Mouse (Mus musculus): Measurements from ENCODE around the gene Rnf103.
"Not testable (repeated sequence)": the region's sequence is repeated elsewhere in the genome, so short reads cannot be mapped to it uniquely, and the experiment has no call there.

Rnf103 gene

DNA sequence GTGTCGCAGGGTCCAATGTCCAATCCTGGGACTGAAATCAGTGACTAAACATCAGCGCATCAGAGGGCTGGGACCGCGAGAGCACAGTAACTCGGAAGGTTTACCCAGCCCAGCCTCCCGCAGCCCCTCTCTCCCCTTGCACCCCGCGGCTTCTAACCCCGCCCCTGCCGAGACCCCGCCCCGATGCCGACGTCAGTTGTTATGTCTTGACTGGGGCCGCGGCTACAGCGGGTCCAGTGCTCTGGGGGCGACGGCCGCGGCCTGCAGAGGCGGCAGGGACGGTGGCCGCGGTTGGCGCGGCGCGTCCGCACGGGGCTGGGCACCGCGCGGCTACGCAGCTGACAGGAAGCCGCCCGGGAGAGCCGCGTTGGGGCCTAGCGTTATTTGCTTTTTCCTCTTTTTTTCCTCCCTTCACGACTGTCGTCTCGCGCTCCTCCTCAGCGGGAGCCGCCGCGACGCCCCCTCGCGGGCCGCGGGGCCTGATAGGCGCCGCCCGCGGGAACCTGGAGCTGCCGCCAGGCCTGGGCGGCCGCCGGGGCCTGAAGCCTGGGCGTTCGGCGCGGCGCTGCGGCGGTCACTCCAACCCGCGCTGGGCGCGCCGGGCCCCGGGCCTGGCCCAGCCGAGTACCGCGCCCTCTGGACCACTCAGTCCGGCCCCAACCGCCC lies at the start of gene Rnf103:
TSS of gene Rnf103 (plus strand) at position 220 of the 666 bp plus-strand sequence.
- peak; percentile 85 to 91 for DNase-seq (ENCODE audit: low spot score in 2 of 2)

DNA sequence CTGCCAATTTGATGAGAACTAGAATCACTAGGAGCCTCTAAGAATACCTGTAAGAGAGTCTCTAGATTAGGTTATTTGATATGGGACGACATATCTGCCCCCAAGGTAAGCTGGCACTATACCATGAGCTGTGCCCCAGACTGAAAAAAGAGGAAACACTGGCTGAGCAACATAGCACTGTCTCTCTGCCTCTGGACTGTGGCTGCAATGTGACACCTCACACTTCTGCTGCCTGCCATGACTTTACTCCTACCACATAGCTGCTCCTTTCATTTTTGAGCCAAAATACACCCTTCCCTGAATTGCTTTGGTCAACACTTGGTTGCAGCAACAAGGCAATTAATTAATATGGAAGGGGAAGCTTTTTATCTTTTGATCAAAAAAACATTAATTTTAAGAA lies 48.9 kb upstream of the Rnf103 start:
- no peak for DNase-seq (ENCODE audit: low spot score in 2 of 2)

DNA sequence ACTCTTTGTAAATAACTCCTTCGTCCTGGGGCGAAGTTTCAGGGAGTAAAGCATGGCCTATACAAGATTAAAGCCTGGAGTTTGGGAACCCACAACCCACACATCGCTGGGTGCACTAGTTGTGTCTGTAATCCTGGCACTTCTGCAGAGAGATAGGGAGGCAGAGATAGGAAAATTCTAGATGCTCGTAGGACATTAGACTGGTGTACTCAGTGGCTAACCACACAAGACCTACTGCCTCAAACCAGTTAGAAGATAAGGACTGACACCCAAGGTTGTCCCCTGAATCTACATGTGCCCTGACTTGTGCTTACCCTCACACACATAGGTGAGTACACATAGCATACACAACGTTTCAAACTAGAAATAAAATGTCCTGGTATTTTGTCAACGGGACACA lies 48.1 kb upstream of the Rnf103 start:
- DNase-seq (ENCODE audit: low spot score in 2 of 2): no peak

DNA sequence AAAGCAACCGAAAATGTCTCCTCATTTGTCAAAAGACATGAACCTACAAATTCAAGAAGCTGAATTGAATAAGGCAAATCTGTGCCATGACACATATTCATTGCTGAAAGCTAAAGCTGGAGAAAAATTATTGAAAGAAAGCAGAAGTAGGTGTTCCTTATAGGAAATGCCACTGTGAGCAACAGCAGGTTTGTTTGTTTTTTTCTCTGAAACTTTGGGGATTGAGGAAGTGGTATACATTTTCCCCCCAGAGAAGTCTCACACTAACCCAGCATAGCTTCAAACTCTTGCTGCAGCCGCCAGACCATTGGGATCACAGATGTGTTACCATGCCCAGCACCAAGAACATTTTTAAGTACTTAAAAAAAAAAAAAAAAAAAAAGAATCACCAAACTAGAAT lies 40.9 kb upstream of the Rnf103 start:
- no peak for DNase-seq (ENCODE audit: low spot score in 2 of 2)

DNA sequence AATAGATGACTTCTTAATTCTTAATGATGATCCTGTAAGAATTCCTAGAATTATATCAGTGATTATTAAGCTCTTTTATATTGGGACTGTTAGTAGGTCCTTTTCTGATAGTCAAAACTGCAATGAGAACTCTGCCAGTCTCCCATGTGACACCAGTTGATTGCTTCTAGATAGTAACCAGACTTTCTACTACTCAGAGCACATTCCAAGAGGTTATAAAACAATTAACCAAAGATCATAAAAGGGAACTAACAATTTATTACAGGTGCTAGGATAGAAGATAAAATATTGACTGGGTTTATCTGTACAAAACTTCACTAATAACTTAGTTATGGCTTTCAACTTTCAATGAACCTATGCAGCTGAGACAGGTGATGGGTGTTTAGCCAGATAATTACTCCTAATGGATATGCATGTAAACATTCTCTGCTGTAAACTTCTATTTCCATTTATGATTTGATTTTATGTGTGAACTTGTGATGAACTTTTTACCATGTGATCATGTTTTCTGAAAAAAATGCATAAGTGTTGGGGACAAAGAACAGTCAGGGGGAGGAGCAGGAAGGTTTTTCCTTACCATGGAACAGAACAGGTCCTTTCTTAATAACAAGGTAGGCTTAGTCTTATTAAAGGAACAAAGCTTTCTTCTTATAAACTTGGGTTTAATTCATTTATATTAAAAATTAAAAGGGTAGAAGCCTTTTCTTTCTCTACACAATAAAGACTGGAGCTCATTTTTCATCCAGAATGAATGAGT lies 39.5 kb upstream of the Rnf103 start:
- not testable (repeated sequence) for DNase-seq (ENCODE audit: low spot score in 2 of 2)

DNA sequence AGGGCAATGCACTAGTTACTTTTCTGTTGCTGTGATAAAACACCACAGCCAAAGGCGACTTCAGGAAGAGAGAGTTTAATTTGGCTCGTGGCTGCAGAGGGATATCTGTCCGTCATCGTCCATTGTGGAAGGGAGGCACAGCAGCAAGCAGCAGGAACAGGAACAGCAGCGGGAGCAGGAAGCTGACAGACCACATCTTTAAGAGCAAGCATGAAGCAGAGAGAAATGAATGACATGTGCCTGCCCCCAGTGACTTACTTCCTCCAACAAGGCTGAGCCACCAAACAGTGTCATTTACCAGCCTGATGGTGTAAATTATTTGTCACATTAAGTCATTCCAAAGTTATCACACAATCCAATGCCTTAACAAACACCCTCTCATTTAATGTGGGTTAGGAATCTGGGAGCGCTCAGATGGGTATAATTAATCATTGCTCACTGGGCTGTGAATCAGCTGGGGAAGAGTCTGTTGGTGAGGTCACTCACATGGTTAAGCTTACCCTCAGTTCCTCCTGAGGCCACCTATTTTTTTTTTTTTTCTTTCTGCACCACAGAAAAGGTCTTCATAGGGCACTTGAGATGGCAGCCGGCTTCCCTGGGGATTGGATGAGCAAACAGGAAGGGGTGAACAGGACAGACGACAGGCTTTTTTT lies 35.6 kb upstream of the Rnf103 start:
- DNase-seq (ENCODE audit: low spot score in 2 of 2): no peak

DNA sequence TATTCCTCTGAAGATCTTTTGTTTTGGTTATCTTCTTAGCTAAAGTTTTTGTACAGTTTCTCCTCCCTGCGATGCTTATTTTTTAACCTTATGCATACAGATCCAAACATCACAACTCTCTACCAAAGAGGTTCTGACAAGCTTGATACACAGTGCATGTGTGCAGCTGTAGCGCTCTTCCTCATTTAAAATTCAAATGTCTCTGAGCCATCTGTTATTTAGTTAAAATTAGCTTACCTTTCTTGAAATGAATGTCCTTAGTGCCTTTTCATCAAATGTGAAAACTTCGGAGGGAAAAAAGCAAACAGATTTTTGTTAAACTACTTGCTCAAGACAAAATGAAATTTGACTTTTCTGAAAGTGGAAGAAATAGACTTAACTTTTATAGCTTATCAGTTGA lies 28.5 kb upstream of the Rnf103 start:
- DNase-seq (ENCODE audit: low spot score in 2 of 2): no peak

DNA sequence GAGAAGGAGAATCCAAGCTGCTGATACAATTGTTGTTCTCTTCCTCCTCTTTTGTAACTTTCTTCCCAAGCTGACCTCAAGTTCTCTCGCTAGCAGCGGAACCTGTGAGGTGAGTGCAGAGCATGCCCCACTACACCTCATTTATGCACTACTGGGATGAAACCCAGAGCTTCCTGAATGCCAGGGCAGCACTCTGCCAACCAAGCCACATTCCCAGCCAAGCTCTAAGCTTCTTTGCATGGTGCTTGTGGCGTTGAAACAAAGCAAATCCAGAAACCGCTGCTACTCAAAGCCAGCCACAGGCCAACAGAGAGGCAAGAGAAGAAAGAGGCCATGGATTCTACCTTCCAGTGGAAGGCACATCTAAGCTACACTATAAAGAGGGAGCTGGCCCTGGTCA lies 25.9 kb upstream of the Rnf103 start:
- no peak for DNase-seq (ENCODE audit: low spot score in 2 of 2)

DNA sequence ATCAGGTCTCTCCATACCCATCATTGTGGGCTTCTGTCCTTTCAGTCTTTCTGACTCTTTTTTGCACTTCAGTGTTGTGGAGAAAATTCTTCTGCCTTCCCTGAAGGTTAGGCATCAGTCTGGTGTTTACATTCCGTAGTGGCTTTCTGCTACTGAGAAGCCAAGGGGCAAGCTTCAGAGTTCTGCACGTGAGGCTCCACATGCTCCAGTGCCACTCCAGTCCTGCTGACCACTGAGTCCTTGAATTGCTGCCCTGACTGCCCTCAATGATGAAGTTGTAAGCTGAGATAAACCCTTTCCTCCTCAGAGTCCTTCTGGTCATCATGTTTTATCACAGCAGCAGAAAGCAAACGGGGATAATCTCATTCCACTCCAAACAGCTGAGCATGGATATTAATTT lies 24.4 kb upstream of the Rnf103 start:
- DNase-seq (ENCODE audit: low spot score in 2 of 2): no peak

DNA sequence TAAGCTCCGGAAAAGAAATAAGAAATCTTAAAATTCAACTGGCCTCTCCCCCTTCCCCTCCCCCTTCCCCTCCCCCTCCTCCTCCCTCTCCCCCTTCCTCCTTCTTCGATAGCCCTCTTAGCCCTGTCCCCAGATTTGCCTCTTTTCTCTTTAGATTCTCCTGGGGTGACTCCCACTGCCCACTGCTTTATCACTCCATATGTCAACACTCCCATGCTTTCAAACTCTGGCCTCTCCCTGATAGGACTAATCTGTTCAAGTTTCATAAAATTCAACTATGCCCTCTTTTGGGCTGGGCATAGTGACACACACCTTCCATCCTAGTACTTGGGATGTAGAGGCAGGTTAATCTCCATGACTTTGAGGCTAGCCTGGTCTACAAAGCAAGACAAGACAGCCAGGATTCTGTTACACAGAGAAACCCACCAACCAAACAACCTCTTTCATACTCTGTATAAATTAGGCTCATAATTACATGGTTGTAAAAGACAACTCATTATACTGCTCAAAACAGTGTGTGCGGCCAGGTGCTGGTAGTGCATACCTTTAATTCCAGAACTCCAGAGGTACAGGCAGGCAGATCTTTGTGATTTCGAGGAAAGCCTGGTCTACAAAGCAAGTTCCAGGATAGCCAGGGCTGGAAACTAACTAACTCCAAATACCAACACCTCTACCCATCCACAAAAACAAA lies 21.7 kb upstream of the Rnf103 start:
- no peak for DNase-seq (ENCODE audit: low spot score in 2 of 2)

DNA sequence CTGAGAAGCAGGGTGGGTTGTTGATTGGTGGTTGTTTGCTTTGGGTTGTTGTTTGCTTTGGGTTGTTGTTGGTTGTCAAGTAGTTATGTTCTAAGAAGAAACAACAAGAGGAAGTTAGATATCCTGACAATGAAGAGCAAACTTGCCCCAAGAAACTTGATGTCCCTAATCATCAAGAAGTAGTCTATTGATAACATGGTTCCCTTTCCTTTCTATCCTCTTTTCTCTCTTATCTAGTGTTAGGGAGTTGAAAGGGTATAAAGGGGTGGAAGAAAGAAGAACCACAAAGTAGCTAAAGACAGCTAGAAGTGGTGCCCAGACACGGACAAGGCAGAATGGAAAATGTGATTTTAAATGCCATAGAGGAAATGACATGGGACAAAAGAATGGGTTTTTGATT lies 20.9 kb upstream of the Rnf103 start:
- no peak for DNase-seq (ENCODE audit: low spot score in 2 of 2)

DNA sequence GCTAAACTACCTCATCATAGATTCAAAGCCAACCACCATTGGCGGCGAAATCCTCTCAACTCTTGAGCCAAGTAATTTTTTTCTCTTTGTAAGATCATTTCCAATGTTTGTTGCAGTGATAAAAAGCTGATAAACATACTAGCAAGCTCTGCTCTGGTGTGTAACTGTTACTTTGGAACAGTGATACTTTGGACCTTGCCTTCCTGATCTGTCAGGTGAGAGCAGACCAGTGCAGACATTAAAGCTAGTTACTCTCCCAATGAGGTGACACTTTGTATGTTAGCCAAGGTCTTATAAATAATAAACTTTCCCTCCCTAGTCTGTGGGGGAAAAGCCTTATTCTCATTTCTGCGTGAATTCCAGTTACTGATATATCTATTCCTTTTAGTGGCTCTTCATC lies 18.1 kb upstream of the Rnf103 start:
- no peak for DNase-seq (ENCODE audit: low spot score in 2 of 2)

DNA sequence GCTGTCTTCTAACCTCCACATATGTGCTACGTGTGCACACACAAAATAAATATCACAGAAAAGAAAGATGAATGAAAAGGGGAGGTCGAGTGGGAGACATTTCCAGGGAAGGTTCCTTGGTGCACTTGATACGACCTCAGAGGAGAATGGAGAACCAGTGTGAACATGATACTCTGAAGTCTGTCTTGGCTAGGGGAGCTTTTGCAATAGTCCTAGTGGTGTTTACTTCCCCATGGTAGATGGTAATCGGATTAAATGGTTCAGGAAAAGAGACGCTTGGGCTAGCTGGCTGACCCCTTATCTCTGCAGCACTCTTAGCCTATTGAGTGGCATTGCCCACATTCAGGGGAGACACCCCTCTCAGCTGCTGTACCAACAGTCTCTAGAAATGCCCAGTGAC lies 16.9 kb upstream of the Rnf103 start:
- no peak for DNase-seq (ENCODE audit: low spot score in 2 of 2)

DNA sequence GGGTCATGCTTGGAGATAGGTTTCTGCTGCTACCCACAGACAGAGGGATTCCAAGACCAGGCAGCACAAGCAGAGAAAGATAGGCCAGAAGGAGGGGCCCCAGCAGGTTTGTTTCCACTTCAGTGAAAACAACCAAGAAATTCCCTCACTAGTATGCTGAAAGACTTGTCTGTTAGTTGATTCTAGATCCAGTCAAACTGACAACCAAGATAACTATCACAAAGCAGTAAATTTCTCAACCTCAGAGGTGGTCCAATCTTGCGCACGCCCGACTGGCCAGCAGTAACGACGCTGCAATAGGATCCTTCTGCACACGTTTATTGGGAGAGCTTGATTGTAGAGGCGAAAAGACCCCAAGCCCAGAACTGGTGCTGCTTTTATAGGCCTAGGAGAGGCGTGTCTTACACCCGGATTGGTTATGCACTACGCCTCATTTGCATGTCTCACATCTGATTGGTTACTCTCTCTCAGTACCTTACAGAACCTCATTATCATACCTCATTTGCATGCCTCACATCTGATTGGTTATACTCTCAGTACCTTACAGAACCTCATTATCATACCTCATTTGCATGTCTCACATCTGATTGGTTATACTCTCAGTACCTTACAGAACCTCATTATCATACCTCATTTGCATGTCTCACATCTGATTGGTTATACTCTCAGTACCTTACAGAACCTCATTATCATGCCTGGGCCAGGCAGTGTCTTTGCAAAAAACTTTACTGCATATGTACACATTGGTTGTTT lies 14.7 kb upstream of the Rnf103 start:
- DNase-seq (ENCODE audit: low spot score in 2 of 2): not testable (repeated sequence)

DNA sequence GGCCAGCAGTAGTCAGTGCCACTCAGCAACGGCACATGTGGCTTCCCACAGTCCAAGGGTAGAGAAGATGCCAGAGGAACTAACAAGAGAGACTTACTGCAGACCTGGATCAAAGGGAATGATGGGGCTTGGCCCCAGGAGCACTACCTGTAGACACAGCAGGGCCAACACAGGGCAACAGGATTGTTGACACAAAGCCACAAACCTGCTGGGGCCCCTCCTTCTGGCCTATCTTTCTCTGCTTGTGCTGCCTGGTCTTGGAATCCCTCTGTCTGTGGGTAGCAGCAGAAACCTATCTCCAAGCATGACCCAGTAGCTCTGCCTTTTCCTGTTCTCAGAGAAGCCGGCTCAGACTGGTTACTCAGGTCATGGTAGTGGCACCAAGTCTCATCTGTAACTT lies 14.1 kb upstream of the Rnf103 start:
- not testable (repeated sequence) for DNase-seq (ENCODE audit: low spot score in 2 of 2)

DNA sequence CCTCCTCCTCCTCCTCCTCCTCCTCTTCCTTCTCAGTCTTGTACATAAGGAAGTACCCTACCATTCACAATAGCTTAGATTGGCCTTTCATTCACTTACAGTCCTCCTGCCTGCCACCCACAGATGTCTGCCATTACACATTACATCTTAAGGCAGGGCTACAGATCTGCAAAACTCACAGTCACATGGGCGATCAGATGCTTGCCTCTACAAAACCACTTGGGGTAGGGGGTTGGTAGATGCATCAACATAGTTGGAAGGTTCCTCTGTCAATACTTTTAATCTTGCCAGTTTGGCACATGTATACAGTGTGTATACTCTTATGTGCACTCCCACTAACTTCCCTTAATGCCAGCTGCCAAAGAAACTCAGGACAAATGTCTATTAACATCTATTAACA lies 13.6 kb upstream of the Rnf103 start:
- no peak for DNase-seq (ENCODE audit: low spot score in 2 of 2)

DNA sequence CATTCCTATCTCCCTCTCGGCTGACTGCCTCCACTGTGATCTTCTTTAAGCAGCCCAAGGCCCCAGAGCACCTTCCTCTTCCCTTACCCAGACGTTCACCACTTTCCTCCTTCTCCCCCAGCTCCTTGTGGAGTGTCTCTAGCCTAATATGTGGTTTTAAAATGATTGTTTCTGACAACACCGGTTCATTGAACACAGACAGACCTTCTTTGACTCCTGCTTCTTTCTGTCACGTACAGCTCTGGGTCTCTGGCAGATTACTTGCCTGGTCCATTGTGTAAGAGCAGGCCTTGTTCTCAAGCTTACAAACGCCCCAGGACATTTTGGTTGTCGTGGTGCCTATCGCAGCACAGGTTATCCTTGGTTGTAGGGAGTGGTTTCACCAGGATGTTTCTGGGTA lies 12.6 kb upstream of the Rnf103 start:
- no peak for DNase-seq (ENCODE audit: low spot score in 2 of 2)

DNA sequence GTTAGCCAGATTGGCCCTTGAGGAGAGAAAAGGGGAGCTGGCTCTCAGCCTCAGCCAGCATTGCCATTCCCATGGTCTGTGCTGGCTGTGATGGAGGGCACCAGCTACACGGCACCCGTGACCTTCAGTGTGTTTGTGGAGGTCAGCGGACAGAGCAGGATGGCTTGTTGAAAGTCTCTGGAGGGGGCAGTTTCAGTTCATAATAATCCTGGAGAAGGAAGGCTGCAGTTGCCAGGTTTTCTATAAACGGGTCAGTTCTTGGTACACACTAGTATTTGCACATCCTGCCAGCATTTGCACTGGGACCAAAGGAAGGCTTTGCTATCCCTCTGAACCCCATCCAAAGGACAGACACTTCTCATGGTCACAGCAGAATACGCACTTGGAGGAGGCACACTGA lies 8.4 kb upstream of the Rnf103 start:
- no peak for DNase-seq (ENCODE audit: low spot score in 2 of 2)

DNA sequence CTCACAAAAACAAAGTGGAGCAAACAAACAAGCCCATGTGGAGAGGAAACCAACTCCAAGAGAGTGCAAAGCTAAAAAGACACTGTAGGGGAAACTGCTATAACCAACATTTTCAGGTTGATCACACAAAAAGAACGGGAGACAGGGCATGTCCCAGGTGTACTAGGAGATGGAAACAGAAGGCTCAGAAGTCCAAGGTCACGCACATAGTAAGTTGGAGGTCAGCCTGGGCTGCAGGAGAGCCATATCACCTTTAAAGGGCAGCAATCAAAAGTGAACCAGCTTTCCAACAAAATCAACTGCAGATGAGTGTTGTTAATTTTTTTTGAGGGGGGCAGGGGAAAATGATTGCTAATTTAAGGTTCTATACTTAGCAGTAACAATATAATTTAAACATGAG lies 7.5 kb upstream of the Rnf103 start:
- DNase-seq (ENCODE audit: low spot score in 2 of 2): no peak

DNA sequence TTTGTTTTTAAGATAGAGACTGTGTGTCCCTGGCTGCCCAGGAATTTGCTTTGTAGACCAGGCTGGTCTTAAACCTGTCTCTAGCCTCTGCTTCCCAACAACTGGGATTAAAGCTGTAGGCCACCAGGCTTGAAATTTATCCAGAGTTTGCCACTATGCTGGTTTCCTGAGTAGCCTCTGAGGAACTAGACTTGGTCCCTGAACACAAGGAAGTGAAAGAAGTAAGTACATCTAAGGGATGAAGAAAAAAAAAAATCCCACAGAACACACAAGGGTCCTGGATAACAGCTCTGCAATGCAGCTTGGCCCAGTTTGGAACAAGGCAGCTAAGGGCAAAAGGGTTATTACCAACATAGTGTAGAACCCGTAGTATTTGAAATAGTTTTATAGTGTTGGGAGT lies 6.8 kb upstream of the Rnf103 start:
- no peak for DNase-seq (ENCODE audit: low spot score in 2 of 2)

DNA sequence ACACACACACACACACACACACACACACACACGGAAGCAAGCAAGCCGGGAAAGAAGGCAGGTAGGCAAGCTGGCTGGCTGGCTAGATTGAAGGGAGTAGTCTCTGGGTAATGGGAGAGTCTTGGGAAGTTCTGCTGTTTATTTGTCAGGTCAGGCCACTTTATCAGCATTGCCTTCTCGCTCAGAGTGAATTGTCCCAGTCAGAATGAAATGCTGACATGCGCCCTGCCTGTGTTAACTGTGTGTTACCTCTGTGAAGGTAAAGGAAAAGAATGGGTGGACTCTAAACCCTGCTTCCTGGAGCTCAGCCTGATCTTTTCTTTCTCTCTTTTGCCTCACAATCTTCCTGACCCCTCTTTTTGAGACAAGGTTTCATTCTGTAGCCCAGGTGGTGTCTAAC lies 5.7 kb upstream of the Rnf103 start:
- DNase-seq (ENCODE audit: low spot score in 2 of 2): no peak

DNA sequence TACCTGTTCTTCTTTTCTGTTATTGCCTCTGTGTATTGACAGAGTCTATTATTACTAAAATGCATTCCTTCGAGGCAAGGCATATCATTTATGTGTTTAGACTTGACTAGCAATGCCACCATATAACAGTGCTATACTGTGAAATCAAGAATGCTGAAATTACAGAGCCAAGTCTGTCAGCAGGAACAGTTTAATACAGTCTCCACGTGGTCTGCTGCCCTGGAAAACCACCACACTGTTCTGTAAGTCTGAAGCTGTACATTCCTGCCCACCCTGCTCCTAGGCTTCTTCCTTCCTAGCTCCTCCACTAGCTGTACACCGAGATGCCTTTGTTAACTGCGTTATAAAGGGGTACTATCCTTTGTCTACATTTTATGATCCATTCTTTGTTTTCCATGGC lies 1.6 kb upstream of the Rnf103 start:
- no peak for DNase-seq (ENCODE audit: low spot score in 2 of 2)
